Mouse (Mus musculus) adrenal gland, postnatal 25 days (tissue): ENCODE measurements around the gene Fer. TPM values are rescaled to one million over a fixed set of nuclear protein-coding genes. Genes with fewer than 3 reads are reported as not detected.

ENCODE experiments used
- DNase-seq: peaks from one replicate; pipeline ENCODE4 v3.0.0; 2021; ENCODE audit warnings: mixed read lengths
- total RNA-seq: library from RNA; stranded (reverse); gene quantifications from 2 replicates; pipeline ENCODE4 v1.2.3, GENCODE M21; 2021

Fer gene
- total RNA-seq, 1 experiment from 2014 or later = 23.3 TPM

DNA sequence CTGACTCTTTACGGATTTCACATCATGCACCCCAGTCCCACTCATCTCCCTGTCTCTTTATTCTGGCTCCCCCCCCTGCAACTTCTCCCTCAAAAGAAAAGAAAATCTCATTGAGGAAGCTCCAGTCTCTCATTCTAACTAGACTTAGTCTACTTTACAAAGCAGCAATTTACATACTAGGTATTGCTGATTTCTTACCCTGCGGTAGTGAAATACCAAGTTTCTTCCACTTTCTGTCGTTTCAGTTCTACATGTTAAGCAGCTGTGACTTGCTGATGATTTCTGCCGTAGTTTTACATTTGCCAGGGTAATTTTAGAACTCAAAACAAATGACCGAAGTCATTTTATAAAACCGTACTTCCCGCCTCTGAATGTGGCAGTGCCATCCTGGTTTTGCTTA, 8.9 kb downstream of the Fer start:
- no peak for DNase-seq

GRCm38 (mm10) chr17:63878889-63879288, 16.0 kb downstream of the Fer start:
- DNase-seq = no peak

- DNase-seq = no peak
These were observed 17.1 kb downstream of the Fer start for GRCm38 (mm10) chr17:63880009-63880408.

GRCm38 (mm10) chr17:63886988-63887387, 24.1 kb downstream of the Fer start:
- no peak for DNase-seq

GRCm38 (mm10) chr17:63890611-63891010, 27.7 kb downstream of the Fer start:
- no peak for DNase-seq

DNA sequence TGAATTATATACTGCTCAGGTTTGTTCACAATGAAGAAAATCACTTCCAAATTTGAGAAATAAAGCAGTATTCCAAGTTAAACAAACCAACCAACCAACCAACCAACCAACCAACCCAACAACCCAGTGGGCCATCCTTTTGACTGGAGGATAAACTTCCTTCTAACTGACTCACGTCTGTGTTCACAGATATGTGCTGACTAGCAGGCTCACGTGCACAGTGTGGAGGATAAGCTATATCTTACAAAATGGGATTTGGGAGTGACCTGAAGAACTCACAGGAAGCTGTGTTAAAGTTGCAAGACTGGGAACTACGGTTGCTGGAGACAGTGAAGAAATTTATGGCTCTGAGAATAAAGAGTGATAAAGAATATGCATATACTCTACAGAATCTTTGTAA, 33.0 kb downstream of the Fer start:
- DNase-seq = no peak

GRCm38 (mm10) chr17:63897050-63897449, 34.2 kb downstream of the Fer start:
- DNase-seq = no peak

DNA sequence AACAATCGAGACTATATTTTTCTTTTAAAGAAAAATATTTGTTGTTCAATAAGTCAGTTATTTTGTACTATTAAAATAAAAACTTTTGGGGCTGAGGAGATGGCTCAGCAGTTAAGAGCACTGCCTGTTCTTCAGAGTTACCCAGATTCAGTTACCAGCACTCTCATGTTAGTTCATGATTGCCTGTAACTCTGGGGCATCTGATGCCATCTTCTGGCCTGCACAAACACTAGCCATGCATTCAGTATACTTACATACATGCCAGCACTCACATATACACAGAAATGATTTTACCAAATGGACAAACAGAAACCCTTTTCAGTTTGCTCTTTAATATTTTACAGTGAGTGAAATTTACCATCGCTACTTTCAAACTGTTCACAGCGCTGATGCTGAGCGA, 46.4 kb downstream of the Fer start:
- no peak for DNase-seq

DNA sequence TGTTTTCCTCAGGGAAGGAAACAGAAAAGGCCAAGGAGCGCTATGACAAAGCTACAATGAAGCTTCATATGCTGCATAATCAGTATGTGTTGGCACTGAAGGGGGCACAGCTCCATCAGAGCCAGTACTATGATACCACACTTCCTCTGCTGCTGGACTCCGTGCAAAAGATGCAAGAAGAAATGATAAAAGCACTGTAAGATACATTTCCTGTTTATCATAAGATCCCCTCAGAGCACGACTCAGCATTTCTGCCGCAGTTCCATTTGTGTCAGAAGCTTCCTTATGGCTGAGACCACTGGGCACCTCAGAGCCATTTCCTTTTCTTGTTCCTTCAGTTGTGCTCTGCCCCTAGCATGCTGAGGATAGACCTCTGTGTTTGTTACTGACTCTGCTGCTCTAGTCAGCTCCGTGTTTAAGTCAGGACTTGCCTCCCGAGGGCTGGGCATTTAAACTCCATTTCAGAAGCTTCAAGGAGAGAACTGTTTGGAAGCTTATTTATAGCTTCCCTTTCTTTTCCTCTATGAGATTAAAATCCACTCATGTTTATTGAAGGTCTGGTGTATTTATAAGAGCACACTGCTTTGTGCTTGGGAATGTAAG, 58.8 kb downstream of the Fer start:
- DNase-seq = no peak

DNA sequence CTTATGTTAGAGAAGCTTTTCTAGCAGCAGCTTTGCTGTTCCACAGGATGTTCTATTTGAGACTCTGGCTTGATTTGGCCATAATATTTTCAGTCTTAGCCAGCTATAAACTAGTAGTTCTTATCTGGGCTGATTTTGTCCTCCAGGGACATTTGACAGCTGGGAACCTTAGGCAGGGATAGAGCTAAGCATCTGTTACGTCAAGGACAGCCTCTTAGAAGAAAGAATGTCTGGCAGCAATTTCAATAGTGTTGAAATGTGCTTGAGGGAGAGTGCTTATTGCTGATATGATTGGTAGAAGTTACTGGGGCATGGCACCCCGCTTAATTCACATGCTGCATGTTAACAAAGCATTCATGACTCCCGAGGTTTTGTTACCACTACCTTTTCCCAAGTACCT, 62.7 kb downstream of the Fer start:
- DNase-seq = no peak

- no peak for DNase-seq
These were observed 67.8 kb downstream of the Fer start for GRCm38 (mm10) chr17:63930634-63931033.

DNA sequence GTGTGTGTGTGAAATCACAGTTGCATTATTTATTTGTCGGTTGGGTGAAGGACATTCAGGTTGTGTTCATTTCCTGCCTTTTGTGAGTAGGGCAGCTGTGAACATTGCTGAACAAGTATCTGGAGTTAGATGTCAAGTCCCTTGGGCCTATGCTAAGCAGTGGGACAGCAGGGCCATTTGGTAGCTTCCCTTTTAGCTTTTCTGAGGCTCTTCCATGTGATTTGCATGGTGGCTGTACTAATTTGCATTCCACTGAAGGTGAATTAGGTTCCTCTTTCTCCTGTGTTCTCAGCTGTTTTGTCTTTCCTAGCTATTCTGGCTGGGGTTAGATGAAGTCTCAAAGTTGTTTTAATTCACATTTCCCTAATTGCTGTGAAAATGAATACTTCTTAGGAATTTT, 68.7 kb downstream of the Fer start:
- DNase-seq = no peak

DNA sequence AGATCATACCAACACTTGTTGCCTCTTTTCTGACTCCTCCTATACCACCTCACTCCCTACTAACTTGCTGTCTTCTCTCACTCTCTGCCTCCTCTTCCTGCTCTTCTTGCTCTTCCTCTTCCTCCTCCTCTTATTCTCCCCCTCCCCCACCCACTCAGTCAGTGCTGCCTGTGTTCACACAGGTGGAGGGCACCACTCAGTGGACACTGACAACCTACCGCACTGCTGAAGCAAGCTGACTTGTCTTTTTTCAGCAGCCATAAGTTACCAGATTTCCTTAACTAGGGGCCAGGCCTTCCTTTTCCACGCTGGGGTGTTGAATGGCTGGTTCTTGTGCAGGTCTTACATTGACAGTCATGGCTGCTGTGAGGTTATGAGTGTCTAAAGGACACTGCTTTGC, 72.5 kb downstream of the Fer start:
- no peak for DNase-seq

- no peak for DNase-seq
These were observed 75.0 kb downstream of the Fer start for GRCm38 (mm10) chr17:63937886-63938285.

- DNase-seq = no peak
These were observed 83.9 kb downstream of the Fer start for GRCm38 (mm10) chr17:63946772-63947171.

GRCm38 (mm10) chr17:63948811-63949210, 85.9 kb downstream of the Fer start:
- peak; percentile 18 for DNase-seq

- DNase-seq = no peak
These were observed 88.6 kb downstream of the Fer start for GRCm38 (mm10) chr17:63951436-63951835.

- no peak for DNase-seq
These were observed 104.2 kb downstream of the Fer start for GRCm38 (mm10) chr17:63967091-63967490.

DNA sequence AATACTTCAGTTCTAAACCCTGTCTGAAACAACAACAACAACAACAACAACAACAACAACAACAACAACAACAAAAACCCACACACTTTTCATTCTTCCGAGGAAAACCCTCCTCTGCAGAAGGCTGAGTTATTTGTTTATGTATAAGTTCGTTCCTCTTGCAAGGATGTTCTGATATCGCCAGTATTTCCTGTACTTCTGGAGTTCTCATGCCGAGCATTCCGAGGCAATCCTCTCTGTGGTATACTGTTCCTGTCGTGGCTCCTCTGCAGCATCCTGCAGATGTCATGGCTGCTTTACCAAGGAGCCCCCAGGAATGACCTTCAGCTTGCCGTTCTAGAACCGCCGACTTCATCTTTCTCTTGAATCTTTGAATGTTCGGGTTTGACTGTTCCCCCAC, 106.6 kb downstream of the Fer start:
- DNase-seq = no peak

GRCm38 (mm10) chr17:63970239-63970638, 107.4 kb downstream of the Fer start:
- DNase-seq = no peak

- no peak for DNase-seq
These were observed 108.1 kb downstream of the Fer start for GRCm38 (mm10) chr17:63970939-63971338.

GRCm38 (mm10) chr17:63972181-63972580, 109.3 kb downstream of the Fer start:
- DNase-seq = no peak

DNA sequence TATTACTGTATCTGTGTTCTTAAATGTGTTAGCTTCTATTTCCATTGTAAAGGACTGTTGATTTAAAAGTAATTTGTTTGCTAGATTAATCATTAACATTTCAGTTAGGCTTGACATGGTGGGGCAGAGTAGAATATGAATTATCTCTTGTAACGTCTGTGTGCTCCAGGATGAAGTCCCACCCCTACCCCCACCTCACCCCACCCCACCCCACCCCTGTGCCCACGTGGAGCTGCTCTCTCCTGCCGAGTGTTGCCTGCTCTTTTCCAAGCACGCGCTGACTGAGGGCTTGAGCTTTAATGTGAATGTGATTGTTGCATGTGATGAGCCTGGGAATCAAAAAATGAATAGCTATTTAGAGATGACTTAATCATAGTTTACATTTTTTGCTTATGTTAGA, 110.9 kb downstream of the Fer start:
- DNase-seq = no peak

GRCm38 (mm10) chr17:63974253-63974652, 111.4 kb downstream of the Fer start:
- no peak for DNase-seq
